Mouse (Mus musculus) thymus, postnatal 10 days (tissue): ENCODE data around the gene Pkn1.

ENCODE experiments used
- DNase-seq, 2 experiments: peaks; one replicate each; pipeline ENCODE4 v3.0.0; 2021; ENCODE audit warnings: low spot score in 2 of 2

Gene Pkn1

GRCm38 (mm10) chr8:83693609-83694236 is 5.3 kb downstream of the Pkn1 start:
- DNase-seq, result peak; percentile 24 to 47

DNA sequence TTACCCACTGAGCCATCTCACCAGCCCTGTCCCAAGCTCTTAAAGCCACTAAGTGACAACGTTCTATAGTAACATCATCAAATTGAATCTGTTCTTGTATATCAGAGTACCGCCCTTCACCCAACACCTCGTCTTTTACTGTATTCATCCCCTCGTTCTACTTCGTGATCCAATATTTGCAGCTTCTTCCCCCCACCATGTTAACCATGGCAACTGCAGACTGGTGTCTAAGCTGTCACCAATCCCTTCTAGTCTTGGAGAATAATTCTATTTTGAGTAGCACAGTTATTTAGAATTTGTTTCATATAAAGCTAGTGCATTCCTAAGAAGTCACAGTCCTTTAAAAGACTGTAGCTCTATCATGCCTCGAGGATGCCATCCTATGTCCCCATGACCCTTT is 9.7 kb downstream of the Pkn1 start:
- no peak for DNase-seq

GRCm38 (mm10) chr8:83684517-83684916 is 14.5 kb downstream of the Pkn1 start:
- no peak for DNase-seq

- no peak for DNase-seq
Observed at GRCm38 (mm10) chr8:83681099-83681498, 17.9 kb downstream of the Pkn1 start.

DNA sequence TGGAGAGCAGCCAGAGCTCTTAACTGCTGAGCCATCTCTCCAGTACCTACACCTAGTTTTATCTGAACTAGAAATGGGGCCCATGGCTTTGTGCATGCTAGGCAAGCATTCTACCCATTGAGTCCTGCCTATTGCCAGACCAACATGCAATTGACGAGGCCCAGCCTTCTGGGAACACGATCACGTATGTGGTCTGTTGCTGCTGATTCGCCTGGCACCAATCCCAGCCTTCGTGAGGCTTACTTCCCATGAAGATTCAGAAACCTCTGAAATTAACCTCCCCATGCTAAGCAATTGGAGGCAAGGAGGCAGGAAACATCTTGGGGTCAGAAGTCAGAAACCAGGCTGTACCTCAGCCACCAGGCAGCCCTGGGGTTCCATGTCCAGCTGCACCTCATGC is 18.4 kb downstream of the Pkn1 start:
- no peak for DNase-seq

GRCm38 (mm10) chr8:83679866-83680265 is 19.1 kb downstream of the Pkn1 start:
- DNase-seq, result no peak

DNA sequence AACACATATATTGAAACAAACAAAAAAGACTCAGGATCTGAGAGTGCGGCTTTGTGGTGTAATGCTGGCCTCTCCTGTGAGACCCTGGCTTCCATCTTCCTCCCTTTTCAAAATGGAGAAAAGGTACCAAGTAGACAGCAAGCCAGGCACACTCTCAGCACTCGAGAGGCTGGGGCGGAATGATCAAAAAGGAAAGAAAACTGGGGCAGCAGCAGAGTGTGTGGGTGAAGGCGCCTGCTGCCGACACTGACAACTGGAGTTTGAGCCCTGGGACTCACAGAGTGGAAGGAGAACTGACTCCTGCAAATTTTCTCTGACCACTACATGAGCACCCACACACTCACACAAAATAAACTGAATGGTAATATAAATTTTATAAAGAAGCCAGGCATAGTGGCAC is 24.5 kb downstream of the Pkn1 start:
- no peak for DNase-seq

DNA sequence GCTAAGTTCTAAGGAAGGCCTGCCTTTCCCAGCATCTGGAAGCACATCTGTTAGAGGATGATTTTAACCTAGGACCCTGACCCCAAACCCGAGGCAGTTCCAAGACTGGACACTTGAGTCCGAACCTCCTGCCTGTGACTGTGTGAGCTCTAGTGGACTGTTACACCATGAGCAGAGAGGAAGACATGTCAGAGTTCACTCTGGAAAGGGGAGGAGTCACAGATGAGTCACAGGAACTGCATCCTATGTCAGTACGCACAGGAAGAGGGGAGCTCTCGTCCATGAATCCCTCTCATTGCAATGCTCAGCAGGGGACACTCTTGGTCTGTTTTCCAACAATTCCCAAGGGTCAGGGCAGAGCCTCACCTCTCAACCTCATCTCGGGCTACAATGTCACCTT is 26.0 kb downstream of the Pkn1 start:
- no peak for DNase-seq

- no peak for DNase-seq
Observed at GRCm38 (mm10) chr8:83669013-83669412, 30.0 kb downstream of the Pkn1 start.

DNA sequence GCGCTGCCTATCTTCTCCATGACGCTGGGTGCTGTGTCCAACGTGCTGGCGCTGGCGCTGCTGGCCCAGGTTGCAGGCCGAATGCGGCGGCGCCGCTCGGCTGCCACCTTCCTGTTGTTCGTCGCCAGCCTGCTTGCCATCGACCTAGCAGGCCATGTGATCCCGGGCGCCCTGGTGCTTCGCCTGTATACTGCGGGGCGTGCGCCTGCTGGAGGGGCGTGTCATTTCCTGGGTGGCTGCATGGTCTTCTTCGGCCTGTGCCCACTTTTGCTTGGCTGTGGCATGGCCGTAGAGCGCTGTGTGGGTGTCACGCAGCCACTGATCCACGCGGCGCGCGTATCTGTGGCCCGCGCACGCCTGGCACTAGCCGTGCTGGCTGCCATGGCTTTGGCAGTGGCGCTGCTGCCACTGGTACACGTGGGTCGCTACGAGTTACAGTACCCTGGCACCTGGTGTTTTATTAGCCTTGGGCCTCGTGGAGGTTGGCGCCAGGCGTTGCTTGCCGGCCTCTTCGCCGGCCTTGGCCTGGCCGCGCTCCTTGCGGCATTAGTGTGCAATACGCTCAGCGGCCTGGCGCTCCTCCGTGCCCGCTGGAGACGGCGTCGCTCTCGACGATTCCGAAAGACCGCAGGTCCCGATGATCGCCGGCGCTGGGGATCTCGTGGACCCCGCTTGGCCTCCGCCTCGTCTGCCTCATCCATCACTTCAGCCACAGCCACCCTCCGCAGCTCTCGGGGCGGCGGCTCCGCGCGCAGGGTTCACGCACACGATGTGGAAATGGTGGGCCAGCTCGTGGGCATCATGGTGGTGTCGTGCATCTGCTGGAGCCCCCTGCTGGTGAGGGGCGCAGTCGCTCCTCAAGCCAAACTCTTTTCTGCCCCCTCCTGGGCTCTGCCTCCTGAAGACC is 30.7 kb downstream of the Pkn1 start:
- DNase-seq, result peak; percentile 34 to 73

DNA sequence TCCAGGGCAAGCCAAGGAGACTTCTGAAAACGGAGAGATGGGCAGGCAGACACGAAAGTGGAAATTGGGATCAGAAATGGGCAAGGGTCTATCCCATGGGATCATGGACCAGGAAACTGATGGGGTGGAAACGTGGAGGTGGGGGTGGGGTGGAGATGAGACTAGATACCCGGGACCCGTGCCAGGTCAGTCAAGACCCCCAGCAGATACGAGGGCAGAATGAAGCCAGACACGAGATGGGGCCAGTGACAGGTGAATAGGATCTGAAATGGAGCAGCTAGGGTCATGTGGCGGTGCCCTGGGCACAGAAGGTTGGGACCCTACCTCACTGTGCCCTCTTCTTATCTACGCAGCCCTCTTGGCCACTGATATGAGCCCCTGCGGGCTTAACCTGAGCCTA is 31.5 kb downstream of the Pkn1 start:
- DNase-seq, result no peak

DNA sequence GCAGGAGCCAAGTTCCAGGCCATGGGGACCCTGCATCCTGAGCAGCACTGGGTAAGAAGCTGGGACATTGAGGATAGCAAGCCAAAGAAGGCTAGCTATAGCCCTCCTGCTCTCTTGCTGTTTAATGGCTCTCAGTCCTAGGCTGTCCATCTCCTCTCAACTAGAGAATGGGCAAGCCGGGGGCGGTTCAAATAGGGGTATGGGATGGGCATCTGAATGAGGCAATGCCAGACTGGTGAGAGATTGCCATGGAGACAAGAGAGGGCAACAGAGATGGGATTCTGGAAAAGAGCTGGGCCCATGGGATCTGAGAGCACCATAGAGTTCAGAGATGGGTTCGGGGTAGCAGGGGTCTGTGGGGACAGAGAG is 32.1 kb downstream of the Pkn1 start:
- DNase-seq, result no peak

DNA sequence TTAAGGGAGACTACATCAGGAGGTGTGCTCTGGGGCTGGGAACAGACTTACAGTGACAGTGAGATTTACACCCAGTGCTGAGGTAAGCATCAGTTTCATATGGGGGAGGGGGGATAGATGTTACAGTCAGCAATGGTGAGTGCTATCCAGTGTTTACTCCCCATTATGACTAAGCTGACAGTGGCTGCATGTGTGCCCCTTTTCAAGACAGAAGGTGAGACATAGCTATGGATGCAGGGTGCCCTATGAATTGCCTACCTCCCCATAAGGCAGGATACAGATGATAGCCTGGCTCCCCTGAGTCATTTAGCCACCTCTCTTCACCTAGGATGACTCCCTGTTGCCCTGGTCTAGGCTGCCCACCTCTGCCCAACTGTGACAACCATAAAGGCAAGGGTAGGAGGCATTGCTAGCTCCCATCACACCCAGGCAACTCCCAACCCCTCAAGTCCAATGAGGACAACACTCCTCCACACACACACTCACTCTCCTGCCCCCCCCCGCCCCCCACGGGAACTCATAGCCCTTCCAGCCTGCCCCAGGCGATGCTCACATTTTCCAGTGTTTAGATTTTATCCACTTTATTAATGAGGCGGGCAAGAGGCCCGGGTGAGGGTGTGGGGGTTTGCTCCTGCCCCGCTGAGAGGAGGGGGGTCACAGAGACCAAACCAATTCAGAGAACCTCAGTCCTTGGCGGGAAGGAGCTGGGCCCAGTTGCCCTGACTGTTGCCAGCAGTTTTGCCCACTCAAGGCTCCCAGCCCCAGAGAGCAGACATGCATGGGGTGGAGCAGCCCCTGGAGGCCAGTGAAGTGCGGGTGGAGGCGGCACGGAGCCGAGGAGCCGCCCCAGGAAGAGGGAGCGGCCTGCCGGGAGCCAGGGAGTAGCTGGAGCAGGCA is 32.8 kb downstream of the Pkn1 start, which contains the start of gene Ptger1:
TSS of gene Ptger1 (plus strand) at position 710 of the 897 bp plus-strand sequence.
- no peak for DNase-seq

- no peak for DNase-seq
Observed at GRCm38 (mm10) chr8:83664931-83665625, 33.9 kb downstream of the Pkn1 start.

DNA sequence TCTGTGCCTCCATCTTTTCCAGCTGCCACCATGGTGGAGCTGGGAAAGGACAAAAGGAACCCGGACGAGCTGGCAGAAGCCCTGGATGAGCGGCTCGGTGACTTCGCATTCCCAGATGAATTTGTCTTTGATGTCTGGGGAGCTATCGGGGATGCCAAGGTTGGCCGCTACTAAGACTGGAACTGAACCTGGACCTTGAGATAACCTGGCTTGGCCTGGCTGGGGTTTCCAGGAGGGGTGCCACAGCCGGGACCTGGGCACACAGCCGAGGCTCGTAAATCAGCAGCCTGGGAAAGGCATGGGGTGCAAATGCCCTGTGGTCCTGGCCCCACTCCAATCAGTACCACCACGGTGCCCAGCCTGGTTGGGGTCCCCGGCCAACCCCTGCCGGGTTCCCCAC is 34.9 kb downstream of the Pkn1 start:
- no peak for DNase-seq

DNA sequence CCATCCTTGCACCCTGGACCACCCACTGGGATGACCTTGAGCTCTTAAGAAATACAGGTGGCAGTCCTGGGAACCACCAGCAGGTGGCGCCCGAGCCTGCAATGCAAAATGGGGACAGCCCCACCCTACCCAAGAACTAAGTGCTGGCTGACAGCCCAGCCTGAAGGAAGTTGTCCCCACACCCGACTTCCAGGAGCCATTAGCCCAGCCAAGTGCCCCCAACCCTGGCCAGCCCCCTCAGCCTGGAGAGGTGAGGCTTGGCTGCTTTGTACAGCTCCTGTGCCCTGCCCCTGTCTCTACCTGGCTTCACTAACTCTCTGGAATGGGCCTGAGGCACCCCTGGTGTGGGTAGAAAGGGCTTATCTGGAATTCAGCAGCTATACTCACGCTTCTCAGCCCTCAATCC is 36.6 kb downstream of the Pkn1 start:
- peak; percentile 78 to 90 for DNase-seq

GRCm38 (mm10) chr8:83660995-83661680 is 37.8 kb downstream of the Pkn1 start:
- no peak for DNase-seq

- no peak for DNase-seq
Observed at GRCm38 (mm10) chr8:83660545-83660944, 38.4 kb downstream of the Pkn1 start.

GRCm38 (mm10) chr8:83656484-83657246 is 42.3 kb downstream of the Pkn1 start:
- no peak for DNase-seq

DNA sequence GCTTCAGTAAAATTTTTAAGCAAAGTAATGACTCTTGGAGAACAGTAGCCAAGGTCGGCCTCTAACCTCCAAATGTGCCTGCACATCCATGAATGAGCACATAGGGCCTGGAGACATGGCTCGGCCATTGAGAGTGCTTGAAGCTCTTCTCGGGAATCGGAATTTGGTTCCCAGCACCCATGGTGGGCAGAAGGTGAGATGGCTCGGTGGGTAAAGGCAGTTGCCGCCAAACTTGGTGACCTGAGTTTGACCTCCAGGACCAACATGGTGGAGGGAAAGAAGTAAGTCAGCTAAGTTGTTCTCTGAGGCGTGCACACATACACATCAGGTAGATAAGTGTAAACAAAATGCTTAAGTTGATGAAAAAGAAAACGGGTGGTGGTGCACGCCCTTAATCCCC is 42.9 kb downstream of the Pkn1 start:
- no peak for DNase-seq
